Mouse (Mus musculus): ENCODE data around the gene Slco2a1.

Slco2a1 gene

GRCm38 (mm10) chr9:103088661-103089060 lies 100.1 kb downstream of the Slco2a1 start:
- DNase-seq: peak; percentile 72

- peak; percentile 92 for DNase-seq
Observed at GRCm38 (mm10) chr9:103090116-103090875, 101.8 kb downstream of the Slco2a1 start.

GRCm38 (mm10) chr9:103091039-103091883 lies 102.7 kb downstream of the Slco2a1 start:
- peak; percentile 87 for DNase-seq

GRCm38 (mm10) chr9:103092248-103092647 lies 103.7 kb downstream of the Slco2a1 start:
- peak; percentile 95 for DNase-seq

- peak; percentile 53 for DNase-seq
Observed at GRCm38 (mm10) chr9:103093681-103094080, 105.2 kb downstream of the Slco2a1 start.

GRCm38 (mm10) chr9:103108341-103108798 lies 119.9 kb downstream of the Slco2a1 start:
- DNase-seq: peak; percentile 73

GRCm38 (mm10) chr9:103108943-103109670 lies 120.6 kb downstream of the Slco2a1 start:
- peak; percentile 56 for DNase-seq

- DNase-seq: peak; percentile 31
Observed at GRCm38 (mm10) chr9:103109911-103110310, 121.4 kb downstream of the Slco2a1 start.

GRCm38 (mm10) chr9:103110727-103111501 lies 122.4 kb downstream of the Slco2a1 start:
- peak; percentile 58 for DNase-seq

- peak; percentile 92 for DNase-seq
Observed at GRCm38 (mm10) chr9:103111621-103112470, 123.3 kb downstream of the Slco2a1 start, which contains the start of gene Rab6b. Gene Rab6b, plus strand, starts transcription at chr9:103111787.

GRCm38 (mm10) chr9:103112471-103113271 lies 124.2 kb downstream of the Slco2a1 start:
- peak; percentile 90 for DNase-seq

GRCm38 (mm10) chr9:103113351-103113750 lies 124.8 kb downstream of the Slco2a1 start:
- peak; percentile 87 for DNase-seq

GRCm38 (mm10) chr9:103114326-103114725 lies 125.8 kb downstream of the Slco2a1 start:
- DNase-seq: peak; percentile 83

GRCm38 (mm10) chr9:103114901-103115300 lies 126.4 kb downstream of the Slco2a1 start:
- DNase-seq: peak; percentile 74

GRCm38 (mm10) chr9:103116941-103117340 lies 128.4 kb downstream of the Slco2a1 start:
- peak; percentile 80 for DNase-seq

- DNase-seq: peak; percentile 27
Observed at GRCm38 (mm10) chr9:103117495-103117894, 129.0 kb downstream of the Slco2a1 start.

GRCm38 (mm10) chr9:103117951-103118350 lies 129.4 kb downstream of the Slco2a1 start:
- peak; percentile 73 for DNase-seq

- DNase-seq: peak; percentile 68
Observed at GRCm38 (mm10) chr9:103118651-103119275, 130.3 kb downstream of the Slco2a1 start.

GRCm38 (mm10) chr9:103119781-103120180 lies 131.3 kb downstream of the Slco2a1 start:
- peak; percentile 74 for DNase-seq

- peak; percentile 72 for DNase-seq
Observed at GRCm38 (mm10) chr9:103120231-103120630, 131.7 kb downstream of the Slco2a1 start.
